Mouse (Mus musculus): ENCODE measurements around the gene Azin2. TPM values are rescaled to one million over a fixed set of nuclear protein-coding genes. Genes with fewer than 3 reads are reported as not detected.

Gene Azin2
- polyA plus RNA-seq, 1 experiment from 2014 or later: 7.4 TPM

- Histone ChIP-seq H3K4me1 (ENCODE audit: control insufficient read depth in 2 of 2, insufficient read depth in 2 of 2, low read length in 2 of 2) (peaks cover 0 to 5% of the 10 kb centered on the region in 2 experiments; a peak in 2 of 4 replicates), H3K4me3 (ENCODE audit: control insufficient read depth in 1 of 2, insufficient read depth in 1 of 2, low read depth in 1 of 2, low read length in 2 of 2) (no peak overlapping the region), H3K27ac (replicated peaks in 1 of 2; ENCODE audit: control insufficient read depth in 1 of 2, insufficient read depth in 1 of 2, low read depth in 2 of 2, low read length in 2 of 2) (no peak overlapping the region), H3K9me3 (ENCODE audit: control insufficient read depth, low read length) (no peaks in the 10 kb centered on the region), H3K27me3 (ENCODE audit: control insufficient read depth, insufficient read depth, low read length) (no peaks in the 10 kb centered on the region), H3K36me3 (ENCODE audit: control insufficient read depth, insufficient read depth, low read length) (no peaks in the 10 kb centered on the region; the same call in 1 of the 2 replicates), H3K9ac (ENCODE audit: low read length) (no peak overlapping the region), H3K4me2 (ENCODE audit: low read length) (no peak overlapping the region)
- WGBS: 72% methylated on average over 12 of the region's 12 CpGs
- no peak for ATAC-seq (ENCODE audit: insufficient number of reproducible peaks, insufficient read depth, low FRiP score, low read depth)
These were observed 72.3 kb downstream of the Azin2 start for GRCm38 (mm10) chr4:128889752-128890630.

GRCm38 (mm10) chr4:128888436-128888990 is 73.7 kb downstream of the Azin2 start:
- peaks cover 4 to 8% of the 10 kb centered on the region in 2 experiments; a peak in 3 of 4 replicates for H3K4me1 ChIP-seq (ENCODE audit: control insufficient read depth in 2 of 2, insufficient read depth in 2 of 2, low read length in 2 of 2)
- 85% methylated on average over 6 of the region's 6 CpGs for WGBS
- no peaks in the 10 kb centered on the region for H3K27me3 ChIP-seq (ENCODE audit: control insufficient read depth, insufficient read depth, low read length)
- H3K4me3 ChIP-seq (ENCODE audit: control insufficient read depth in 1 of 2, insufficient read depth in 1 of 2, low read depth in 1 of 2, low read length in 2 of 2): no peak overlapping the region
- no peak overlapping the region for H3K27ac ChIP-seq (replicated peaks in 1 of 2; ENCODE audit: control insufficient read depth in 1 of 2, insufficient read depth in 1 of 2, low read depth in 2 of 2, low read length in 2 of 2)
- H3K4me2 ChIP-seq (ENCODE audit: low read length): no peak overlapping the region
- no peaks in the 10 kb centered on the region for H3K9me3 ChIP-seq (ENCODE audit: control insufficient read depth, low read length)
- no peaks in the 10 kb centered on the region; the same call in 1 of the 2 replicates for H3K36me3 ChIP-seq (ENCODE audit: control insufficient read depth, insufficient read depth, low read length)
- ATAC-seq (ENCODE audit: insufficient number of reproducible peaks, insufficient read depth, low FRiP score, low read depth): no peak
- no peak overlapping the region for H3K9ac ChIP-seq (ENCODE audit: low read length)

- WGBS: 72% methylated on average over 9 of the region's 9 CpGs
- H3K9me3 ChIP-seq (ENCODE audit: control insufficient read depth, low read length): no peaks in the 10 kb centered on the region
- no peak for ATAC-seq (ENCODE audit: insufficient number of reproducible peaks, insufficient read depth, low FRiP score, low read depth)
- H3K4me2 ChIP-seq (ENCODE audit: low read length): no peak overlapping the region
- H3K27ac ChIP-seq (replicated peaks in 1 of 2; ENCODE audit: control insufficient read depth in 1 of 2, insufficient read depth in 1 of 2, low read depth in 2 of 2, low read length in 2 of 2): no peak overlapping the region
- H3K27me3 ChIP-seq (ENCODE audit: control insufficient read depth, insufficient read depth, low read length): no peaks in the 10 kb centered on the region
- H3K4me1 ChIP-seq (ENCODE audit: control insufficient read depth in 2 of 2, insufficient read depth in 2 of 2, low read length in 2 of 2): peaks cover 7 to 10% of the 10 kb centered on the region in 2 experiments
- no peak overlapping the region for H3K9ac ChIP-seq (ENCODE audit: low read length)
- H3K36me3 ChIP-seq (ENCODE audit: control insufficient read depth, insufficient read depth, low read length): no peaks in the 10 kb centered on the region; the same call in 1 of the 2 replicates
- no peak overlapping the region for H3K4me3 ChIP-seq (ENCODE audit: control insufficient read depth in 1 of 2, insufficient read depth in 1 of 2, low read depth in 1 of 2, low read length in 2 of 2)
These were observed 74.6 kb downstream of the Azin2 start for GRCm38 (mm10) chr4:128887641-128888091.

- no peaks in the 10 kb centered on the region for H3K27me3 ChIP-seq (ENCODE audit: control insufficient read depth, insufficient read depth, low read length)
- H3K36me3 ChIP-seq (ENCODE audit: control insufficient read depth, insufficient read depth, low read length): no peaks in the 10 kb centered on the region; the same call in 1 of the 2 replicates
- peaks cover 7 to 10% of the 10 kb centered on the region in 2 experiments for H3K4me1 ChIP-seq (ENCODE audit: control insufficient read depth in 2 of 2, insufficient read depth in 2 of 2, low read length in 2 of 2)
- no peak for ATAC-seq (ENCODE audit: insufficient number of reproducible peaks, insufficient read depth, low FRiP score, low read depth)
- no peak overlapping the region for H3K9ac ChIP-seq (ENCODE audit: low read length)
- 87% methylated on average over 10 of the region's 10 CpGs for WGBS
- no peak overlapping the region for H3K4me2 ChIP-seq (ENCODE audit: low read length)
- no peak overlapping the region for H3K4me3 ChIP-seq (ENCODE audit: control insufficient read depth in 1 of 2, insufficient read depth in 1 of 2, low read depth in 1 of 2, low read length in 2 of 2)
- H3K27ac ChIP-seq (replicated peaks in 1 of 2; ENCODE audit: control insufficient read depth in 1 of 2, insufficient read depth in 1 of 2, low read depth in 2 of 2, low read length in 2 of 2): no peak overlapping the region
- H3K9me3 ChIP-seq (ENCODE audit: control insufficient read depth, low read length): no peaks in the 10 kb centered on the region
These were observed 75.2 kb downstream of the Azin2 start for GRCm38 (mm10) chr4:128887026-128887425.

GRCm38 (mm10) chr4:128886571-128886970 is 75.7 kb downstream of the Azin2 start:
- no peak for ATAC-seq (ENCODE audit: insufficient number of reproducible peaks, insufficient read depth, low FRiP score, low read depth)
- H3K9me3 ChIP-seq (ENCODE audit: control insufficient read depth, low read length): no peaks in the 10 kb centered on the region
- H3K4me1 ChIP-seq (ENCODE audit: control insufficient read depth in 2 of 2, insufficient read depth in 2 of 2, low read length in 2 of 2): peaks cover 7 to 10% of the 10 kb centered on the region in 2 experiments
- 62% methylated on average over 5 of the region's 5 CpGs for WGBS
- H3K27me3 ChIP-seq (ENCODE audit: control insufficient read depth, insufficient read depth, low read length): no peaks in the 10 kb centered on the region
- H3K4me2 ChIP-seq (ENCODE audit: low read length): no peak overlapping the region
- H3K4me3 ChIP-seq (ENCODE audit: control insufficient read depth in 1 of 2, insufficient read depth in 1 of 2, low read depth in 1 of 2, low read length in 2 of 2): no peak overlapping the region
- no peak overlapping the region for H3K27ac ChIP-seq (replicated peaks in 1 of 2; ENCODE audit: control insufficient read depth in 1 of 2, insufficient read depth in 1 of 2, low read depth in 2 of 2, low read length in 2 of 2)
- no peak overlapping the region for H3K9ac ChIP-seq (ENCODE audit: low read length)
- H3K36me3 ChIP-seq (ENCODE audit: control insufficient read depth, insufficient read depth, low read length): no peaks in the 10 kb centered on the region; the same call in 1 of the 2 replicates

- H3K27ac ChIP-seq (replicated peaks in 1 of 2; ENCODE audit: control insufficient read depth in 1 of 2, insufficient read depth in 1 of 2, low read depth in 2 of 2, low read length in 2 of 2): no peak overlapping the region
- H3K4me2 ChIP-seq (ENCODE audit: low read length): no peak overlapping the region
- no peaks in the 10 kb centered on the region for H3K27me3 ChIP-seq (ENCODE audit: control insufficient read depth, insufficient read depth, low read length)
- no peaks in the 10 kb centered on the region; the same call in 1 of the 2 replicates for H3K36me3 ChIP-seq (ENCODE audit: control insufficient read depth, insufficient read depth, low read length)
- WGBS: 95% methylated on average over 8 of the region's 8 CpGs
- no peak overlapping the region for H3K4me3 ChIP-seq (ENCODE audit: control insufficient read depth in 1 of 2, insufficient read depth in 1 of 2, low read depth in 1 of 2, low read length in 2 of 2)
- H3K9me3 ChIP-seq (ENCODE audit: control insufficient read depth, low read length): peaks cover 3% of the 10 kb centered on the region
- peaks cover 7% of the 10 kb centered on the region in 2 experiments for H3K4me1 ChIP-seq (ENCODE audit: control insufficient read depth in 2 of 2, insufficient read depth in 2 of 2, low read length in 2 of 2)
- no peak overlapping the region for H3K9ac ChIP-seq (ENCODE audit: low read length)
- ATAC-seq (ENCODE audit: insufficient number of reproducible peaks, insufficient read depth, low FRiP score, low read depth): no peak
These were observed 76.7 kb downstream of the Azin2 start for GRCm38 (mm10) chr4:128885540-128885939.

- no peaks in the 10 kb centered on the region; the same call in 1 of the 2 replicates for H3K36me3 ChIP-seq (ENCODE audit: control insufficient read depth, insufficient read depth, low read length)
- H3K4me2 ChIP-seq (ENCODE audit: low read length): peak overlapping the region; percentile 88
- WGBS: 59% methylated on average over 5 of the region's 5 CpGs
- no peak for ATAC-seq (ENCODE audit: insufficient number of reproducible peaks, insufficient read depth, low FRiP score, low read depth)
- H3K9me3 ChIP-seq (ENCODE audit: control insufficient read depth, low read length): peaks cover 4% of the 10 kb centered on the region
- no peak overlapping the region for H3K27ac ChIP-seq (replicated peaks in 1 of 2; ENCODE audit: control insufficient read depth in 1 of 2, insufficient read depth in 1 of 2, low read depth in 2 of 2, low read length in 2 of 2)
- peak overlapping the region; percentile 60 to 83; a peak in 3 of 4 replicates for H3K4me3 ChIP-seq (ENCODE audit: control insufficient read depth in 1 of 2, insufficient read depth in 1 of 2, low read depth in 1 of 2, low read length in 2 of 2)
- peaks cover 5 to 7% of the 10 kb centered on the region in 2 experiments; a peak in 3 of 4 replicates for H3K4me1 ChIP-seq (ENCODE audit: control insufficient read depth in 2 of 2, insufficient read depth in 2 of 2, low read length in 2 of 2)
- H3K27me3 ChIP-seq (ENCODE audit: control insufficient read depth, insufficient read depth, low read length): no peaks in the 10 kb centered on the region; the same call in 1 of the 2 replicates
- no peak overlapping the region; the same call in 1 of the 2 replicates for H3K9ac ChIP-seq (ENCODE audit: low read length)
These were observed 77.5 kb downstream of the Azin2 start for GRCm38 (mm10) chr4:128884711-128885095.
